Mouse (Mus musculus) erythroblast, embryonic 14.5 days (primary cell): ENCODE measurements around the gene Marc2.

Experiments
- GATA1 ChIP-seq: IDR thresholded peaks from 2 replicates; pipeline ENCODE4 v1.6.1; 2012; ENCODE audit warnings: low read length, inconsistent platforms, mixed read lengths
- TAL1 ChIP-seq: IDR thresholded peaks from 3 replicates; pipeline ENCODE4 v1.6.1; 2012; ENCODE audit warnings: low read length, inconsistent platforms, mixed read lengths

DNA sequence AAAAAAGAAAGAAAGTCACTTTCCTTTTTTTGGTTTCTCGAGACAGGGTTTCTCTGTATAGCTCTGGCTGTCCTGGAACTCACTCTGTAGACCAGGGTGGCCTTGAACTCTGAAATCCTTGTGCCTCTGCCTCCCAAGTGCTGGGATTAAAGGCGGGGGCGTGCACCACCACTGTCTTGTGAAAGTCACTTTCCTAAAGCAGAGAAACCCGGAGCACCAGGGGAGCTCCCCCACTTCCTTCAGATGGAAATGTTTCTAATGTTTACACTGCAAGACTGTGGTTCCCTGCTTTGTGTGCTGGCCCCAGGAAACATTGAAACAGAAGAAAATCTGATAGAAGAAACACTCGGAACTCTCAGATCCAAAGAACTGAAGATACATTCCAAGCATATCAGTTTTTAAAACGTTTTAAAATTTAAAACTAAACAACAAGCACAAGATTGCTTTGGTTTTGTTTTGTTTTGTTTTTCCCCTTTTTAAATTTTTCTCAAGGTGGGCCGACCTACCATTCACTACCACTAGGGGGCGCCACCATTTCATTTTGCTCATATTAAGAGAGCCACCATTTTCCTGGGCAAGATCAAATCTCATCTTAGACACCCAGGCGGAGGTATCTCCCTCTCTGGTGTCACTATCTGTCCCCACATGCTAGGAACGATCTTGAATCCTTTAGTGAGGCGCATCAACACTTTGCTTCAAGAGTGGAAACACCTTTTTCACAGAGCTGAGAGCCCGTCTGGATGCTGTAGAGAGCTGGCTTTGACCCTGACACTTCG lies 59.7 kb downstream of the Marc2 start:
- no peak for TF ChIP-seq TAL1
- TF ChIP-seq GATA1, result no peak
